Mouse (Mus musculus) layer of hippocampus, adult 9-10 months (tissue): ENCODE measurements around the gene Comt.

Experiments used
- DNase-seq: peaks from one replicate; pipeline ENCODE4 v3.0.0; 2022; ENCODE audit warnings: low spot score

Comt gene

DNA sequence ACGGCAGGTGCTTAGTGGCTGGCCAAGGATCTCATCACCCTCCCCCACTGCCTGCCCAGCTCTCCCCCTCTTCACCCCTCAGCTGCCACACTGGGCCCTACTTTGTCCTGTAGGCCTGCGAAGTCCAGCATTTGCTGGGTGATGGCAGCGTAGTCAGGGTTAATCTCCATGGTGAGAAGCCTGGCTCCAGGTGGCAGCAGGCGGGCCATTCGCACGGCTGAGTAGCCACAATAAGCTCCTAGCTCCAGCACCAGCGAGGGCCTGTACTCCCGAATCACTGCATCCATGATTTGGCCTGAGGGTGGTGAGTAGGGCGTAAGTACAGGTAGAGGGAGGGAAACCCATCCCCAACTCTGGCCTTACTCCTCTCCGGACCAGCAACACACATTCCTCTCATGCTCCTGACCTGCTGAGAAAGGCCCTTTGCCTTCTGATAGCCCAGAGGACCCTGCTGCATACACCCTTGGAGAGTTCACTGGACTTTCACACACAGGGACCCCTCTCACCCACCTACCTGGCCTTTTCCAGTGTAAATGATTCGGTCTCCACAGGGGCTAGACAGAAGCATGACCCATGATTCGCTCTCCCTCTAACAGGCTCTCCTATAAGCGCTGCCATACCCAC is 15.5 kb downstream of the Comt start:
- no peak for DNase-seq

DNA sequence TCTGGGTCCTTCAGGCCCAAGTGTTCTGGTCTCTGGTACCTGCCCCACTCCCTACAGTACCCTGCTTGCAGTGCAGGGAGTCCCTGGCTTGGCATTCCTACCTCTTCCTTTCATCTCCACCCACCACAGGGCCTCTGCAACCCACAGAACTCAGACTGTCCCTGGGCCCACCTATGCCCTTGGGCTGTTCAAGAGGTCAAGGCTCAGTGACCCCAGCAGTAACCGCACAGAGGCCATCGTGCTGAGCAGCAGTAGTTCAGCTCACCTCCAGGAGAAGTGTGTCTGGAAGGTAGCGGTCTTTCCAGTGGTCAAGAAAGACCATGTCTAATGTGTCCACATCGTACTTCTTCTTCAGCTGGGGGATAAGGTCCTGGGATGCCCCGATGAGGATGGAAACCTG is 16.2 kb downstream of the Comt start:
- DNase-seq = no peak

DNA sequence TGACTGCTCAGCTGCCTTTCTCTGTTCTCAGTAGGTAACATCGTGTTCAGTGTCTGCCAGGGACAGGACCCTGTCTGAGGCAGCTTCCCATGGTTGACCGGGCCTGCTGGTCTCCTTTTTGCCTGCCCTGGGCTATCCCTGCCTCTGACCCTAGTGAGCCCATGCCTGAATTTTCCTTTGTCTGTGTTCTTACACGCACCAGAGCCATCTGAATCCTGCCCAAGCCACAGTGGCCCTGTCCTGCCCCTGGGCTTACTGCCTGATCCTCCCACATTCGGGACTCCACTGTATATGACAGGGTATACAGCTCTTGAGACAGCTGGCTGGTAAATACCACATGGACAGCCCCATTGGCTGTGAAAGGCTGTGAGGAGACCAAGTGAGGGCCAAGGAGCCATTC is 16.9 kb downstream of the Comt start:
- DNase-seq = no peak

DNA sequence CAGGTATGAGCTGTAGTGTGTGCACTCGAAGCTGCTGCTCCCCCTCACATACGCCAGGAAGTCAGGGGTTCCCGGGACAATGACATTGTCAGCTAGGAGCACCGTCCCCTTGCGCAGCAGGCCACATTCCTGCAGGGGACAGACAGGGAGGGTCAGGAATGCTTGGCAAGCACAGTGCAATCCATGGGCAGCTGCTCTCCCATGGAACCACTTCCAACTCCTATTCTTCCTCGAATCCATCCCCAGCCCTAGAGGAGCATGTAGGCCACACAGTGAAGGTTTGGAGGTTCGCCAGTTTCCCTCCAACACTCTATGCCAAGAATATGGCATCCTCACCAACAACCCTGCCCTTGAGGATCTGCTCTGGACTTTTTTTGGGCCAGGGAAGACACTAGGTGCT is 18.7 kb downstream of the Comt start:
- DNase-seq = no peak

DNA sequence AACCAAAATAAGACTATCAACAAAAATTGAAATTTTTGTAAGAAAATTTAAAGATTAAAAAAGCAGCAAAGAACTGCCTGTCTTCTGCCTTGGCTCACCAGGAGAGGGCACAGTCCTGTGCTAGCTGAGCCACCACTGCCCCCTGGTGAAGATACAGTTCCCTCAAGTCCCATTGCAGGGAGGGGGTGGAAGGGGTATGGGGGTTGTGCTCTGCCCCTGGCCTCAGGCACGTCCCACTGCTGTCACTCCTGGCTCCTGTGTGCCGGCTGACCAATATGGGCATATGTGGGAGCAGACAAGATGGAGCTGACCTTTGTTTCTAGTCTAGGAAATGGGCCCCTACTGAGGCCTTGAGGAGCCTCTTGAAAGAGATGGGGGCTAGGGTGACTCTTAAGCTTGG is 20.4 kb downstream of the Comt start:
- DNase-seq = no peak

DNA sequence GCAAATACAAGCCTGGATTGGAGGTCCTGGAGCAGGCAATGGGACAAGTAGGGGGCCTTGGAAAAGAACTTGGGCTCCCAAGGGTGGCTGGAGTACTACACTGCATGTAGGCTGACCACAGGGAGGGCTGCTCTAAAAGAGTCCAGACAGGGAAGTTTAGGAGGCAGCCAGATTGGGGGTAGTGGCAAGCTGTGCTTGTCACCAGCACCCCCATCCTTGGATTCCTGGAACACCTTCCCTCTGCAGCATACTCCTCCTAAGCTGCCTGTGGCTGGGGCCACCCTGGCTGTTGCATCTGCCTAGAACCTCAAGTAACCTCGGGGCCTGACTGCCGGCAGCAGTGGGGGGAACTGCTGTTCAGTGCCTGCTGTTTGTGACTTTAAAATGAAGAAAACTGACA is 20.8 kb downstream of the Comt start:
- no peak for DNase-seq

DNA sequence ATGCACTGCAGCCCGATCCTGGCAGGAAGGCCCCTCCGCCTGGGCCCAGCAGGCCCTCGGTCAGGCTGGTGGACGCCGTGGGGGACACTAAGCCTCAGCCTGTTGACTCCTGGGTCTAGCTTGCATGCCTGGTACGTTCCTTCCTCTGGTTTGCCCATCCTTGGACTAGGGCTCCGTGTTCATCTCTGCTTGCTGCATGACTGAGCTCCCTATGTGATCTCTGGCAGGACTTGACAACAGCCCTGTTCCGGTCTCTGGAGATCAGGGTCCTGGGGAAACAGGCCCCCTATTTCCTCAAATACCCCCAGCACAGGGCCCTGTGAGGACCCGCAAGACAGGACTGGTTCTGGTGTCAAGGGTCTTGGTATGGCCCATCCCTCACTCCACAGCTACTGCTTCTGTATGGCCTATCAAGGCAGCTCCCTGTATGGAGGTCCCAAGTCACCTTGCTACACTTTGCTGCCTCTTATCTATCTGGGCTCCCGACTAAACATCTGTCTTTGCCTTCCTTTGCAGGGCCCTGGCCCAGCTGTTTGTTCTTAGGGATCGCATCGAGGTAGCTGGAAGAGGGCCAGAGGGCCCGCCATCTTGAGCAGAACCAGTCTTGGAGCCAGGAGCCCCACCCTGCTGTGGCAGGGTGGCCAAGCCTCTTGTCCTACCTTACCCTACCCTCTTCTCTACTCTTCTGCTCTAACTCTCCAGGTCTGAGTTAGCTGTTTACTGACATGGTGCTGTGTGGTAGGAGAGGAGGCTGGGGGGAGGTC is 21.4 kb downstream of the Comt start:
- no peak for DNase-seq

DNA sequence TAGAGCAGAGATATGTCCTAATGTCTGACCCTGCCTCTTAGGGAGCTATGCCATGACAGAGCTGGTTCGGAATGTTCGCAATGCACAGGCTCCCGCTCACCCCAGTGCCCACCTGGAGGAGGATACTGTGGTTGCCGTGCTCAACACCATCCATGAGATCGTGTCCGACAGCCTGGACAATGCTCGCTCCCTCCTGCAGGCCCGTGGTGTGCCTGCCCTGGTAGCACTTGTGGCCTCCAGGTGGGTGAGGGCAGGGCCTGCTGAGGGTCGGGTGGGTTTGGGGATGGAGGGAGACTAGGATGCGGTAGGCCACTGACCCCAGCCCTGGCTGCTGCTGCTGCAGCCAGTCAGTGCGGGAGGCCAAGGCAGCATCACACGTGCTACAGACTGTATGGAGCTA is 23.4 kb downstream of the Comt start:
- no peak for DNase-seq

DNA sequence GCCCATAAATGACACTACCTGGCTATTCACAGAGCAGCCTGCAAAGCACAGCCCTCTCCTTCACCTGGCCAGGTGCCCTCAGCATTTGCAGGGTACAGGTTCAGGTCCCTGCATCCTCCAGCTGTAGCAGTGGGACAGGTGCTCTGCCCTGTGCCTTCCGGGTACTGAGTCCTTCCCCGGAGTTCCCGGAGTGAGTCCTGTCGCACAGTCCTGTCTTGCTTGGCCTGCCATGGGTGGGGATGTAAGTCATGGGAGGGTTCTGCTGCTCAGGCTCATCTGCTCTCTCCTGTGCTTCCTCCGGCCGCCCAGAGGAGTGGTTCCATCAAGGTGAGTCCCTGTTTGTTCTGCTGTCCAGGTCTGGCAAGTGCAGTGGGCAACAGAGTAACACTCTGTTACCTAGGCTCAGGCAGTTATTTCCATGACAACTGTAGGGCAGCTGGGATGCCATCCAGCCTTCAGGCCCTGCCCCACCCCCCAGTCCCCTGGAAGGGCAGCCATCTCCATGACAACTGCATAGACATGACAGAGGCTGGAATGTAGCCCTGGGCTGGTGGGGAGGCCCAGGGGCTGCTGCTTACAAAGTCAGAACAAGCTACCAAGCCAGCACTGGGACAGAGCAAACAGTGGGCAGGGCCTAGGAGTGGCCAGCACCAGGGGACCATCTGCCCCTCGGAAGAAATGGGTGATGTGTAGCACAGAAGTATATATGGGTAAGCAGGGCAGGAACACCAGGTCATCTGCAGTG is 26.0 kb downstream of the Comt start:
- DNase-seq = no peak

DNA sequence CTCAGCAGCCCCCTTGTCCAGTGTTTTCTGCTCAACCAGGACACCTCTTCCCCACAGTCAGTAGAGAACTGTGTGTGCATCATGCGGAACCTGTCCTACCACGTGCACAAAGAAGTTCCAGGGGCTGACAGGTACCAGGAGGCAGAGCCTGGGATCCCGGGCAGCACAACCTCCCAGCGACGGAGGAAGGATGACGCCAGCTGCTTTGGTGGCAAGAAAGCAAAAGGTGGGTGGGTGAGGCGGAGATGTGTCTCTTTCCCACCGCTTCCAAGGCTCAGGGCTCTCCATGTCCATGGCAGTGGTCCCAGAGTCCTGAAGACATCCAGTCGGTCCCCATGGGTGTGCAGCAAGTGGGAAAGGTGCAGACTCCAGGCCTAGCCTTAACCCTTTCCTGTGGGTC is 26.6 kb downstream of the Comt start:
- no peak for DNase-seq

DNA sequence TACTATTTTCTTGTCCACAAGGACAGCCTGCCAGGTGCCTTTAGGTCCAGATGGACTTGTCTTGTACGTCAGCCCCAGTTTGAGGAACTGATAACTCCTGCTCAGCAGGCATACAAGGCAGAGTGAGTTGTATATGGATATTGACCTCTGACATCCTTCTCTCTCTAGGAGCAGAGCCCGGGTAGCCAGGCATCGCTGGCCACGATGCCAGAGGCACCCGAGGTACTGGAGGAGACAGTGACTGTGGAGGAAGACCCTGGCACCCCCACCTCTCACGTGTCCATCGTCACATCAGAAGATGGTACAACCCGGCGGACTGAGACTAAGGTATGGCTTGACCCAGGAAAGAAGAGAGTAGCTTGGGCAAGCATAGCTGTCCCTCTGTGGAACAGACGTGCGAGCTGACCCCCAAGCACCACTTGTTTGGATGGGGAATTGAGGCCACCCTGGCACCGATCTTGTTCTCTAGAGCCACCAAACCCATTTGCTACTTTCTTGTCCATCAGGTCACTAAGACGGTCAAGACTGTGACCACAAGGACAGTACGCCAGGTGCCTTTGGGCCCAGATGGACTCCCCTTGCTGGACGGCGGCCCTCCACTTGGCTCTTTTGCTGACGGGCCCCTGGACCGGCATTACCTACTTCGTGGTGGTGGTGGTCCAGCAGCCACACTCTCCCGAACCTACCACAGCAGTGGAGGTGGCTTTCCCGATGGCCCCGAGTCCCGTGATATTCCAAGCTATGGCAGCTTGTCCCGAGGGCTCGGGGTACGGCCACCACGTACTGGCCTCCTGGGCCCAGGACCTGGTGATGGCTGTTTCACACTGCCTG is 29.6 kb downstream of the Comt start:
- no peak for DNase-seq

DNA sequence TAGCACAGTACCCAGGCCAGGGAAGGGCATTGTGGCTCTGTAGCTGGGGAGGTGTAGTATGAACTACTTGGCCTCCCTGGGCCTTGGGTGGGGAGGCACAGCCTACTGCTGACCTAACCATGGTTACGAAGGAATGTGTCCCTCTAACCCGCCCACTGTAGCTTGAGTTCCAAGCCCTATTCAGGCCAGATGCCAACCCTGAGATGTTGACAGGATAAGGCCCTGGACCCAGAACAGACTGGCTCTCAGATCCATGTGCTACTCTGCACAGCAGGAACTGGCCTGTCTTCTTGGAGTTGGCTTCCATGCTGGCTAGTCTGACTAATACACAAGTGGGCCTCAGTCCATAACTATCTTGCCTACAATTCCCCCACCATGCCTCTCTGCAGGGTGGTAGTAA is 30.5 kb downstream of the Comt start:
- no peak for DNase-seq

DNA sequence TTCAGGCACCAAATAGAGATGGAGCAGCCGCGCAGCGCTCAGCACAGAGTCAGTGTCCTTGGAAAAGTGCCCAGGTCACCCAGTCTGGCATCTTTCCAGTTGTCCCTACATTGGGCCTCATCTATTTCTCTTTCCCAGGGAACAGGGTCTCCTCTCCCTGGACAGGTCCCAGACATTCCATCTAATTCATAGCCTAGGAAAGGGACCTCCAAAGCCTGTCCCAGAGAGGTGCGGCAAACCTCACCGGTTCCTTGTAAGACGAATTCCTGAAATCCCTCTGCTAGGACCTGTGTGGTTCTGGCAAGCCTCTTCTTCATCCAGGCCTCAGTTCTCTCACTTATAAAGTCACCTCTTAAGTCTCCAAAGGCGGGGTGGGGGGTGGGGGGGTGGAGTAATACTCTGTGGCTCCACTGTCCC is 31.0 kb downstream of the Comt start:
- DNase-seq = no peak

DNA sequence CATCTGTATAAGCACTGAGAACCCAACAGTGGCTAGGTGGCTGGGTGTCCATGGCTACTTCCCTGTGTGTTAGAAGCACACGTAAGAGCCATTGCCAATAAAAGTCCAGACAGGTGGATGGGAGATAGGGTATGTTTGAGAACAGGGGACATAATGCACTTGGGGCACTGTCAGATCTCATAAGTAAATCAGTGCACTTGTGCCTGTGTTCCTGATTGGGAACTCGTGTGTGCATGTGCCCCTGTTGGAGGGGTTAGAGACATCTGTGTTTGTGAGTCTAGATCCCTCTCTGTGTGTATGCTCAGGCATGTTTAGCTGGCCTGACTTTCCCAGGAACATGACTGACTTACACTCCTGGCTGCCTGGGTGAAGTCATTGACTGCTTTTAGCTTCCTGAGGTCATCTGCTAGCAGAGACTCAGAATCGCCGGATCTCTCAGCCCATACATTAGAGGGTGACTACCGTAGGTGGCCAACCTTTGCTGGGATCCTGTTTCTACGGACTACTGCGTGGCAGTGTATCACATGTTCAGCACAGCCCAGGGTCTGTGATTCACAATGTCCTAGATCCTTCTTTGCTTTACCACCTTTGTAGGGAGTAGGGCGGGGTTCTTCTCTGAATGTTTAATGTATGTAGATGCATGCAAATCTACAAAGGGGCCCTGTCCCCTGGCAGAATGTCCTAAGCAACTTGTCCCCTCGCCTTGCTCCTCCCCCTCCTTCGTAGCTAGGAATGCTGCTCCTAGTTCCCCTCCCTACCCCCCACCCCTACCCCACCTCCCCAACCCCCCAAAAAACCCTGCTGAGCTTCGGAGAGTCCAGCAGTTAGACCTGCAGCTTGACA is 31.7 kb downstream of the Comt start:
- DNase-seq = no peak

DNA sequence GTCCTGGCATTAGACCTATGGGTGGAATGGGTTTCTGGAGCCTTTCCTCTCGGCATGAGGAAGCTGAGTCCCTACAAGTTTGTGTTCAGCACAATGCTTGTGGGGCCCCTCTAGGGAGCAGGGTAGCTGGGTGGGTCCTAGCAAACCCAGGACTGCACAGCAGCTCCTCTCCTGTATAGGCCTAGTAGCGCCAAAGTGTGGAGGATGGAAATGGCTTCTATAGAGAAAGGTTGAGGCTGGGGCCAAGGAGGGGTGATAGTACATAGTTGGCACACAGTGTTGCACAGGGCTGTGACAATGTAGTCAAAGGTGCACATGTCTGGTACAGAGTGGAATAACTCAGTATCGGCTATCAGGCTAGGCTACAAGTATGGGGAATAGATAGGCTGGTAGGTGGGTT is 32.6 kb downstream of the Comt start:
- DNase-seq = no peak

DNA sequence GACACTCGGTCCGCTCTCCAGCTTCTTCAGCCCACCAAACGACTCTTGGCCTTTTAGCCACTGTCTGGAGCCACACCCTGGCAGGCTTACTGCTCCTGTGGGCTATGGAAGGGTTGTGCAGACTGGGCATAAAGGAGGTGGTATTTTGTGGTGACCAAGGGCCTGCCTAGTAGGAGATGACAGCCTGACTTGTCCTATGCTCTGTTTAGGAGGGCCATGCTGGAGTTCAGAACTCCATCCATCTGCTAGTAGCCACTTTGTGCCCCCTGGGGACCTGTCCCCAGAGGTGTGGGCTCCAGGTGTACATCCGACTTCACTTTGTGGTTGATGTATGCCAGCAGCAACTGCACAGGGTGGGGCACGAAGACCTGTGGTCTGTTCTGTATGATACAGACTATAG is 33.1 kb downstream of the Comt start:
- no peak for DNase-seq

DNA sequence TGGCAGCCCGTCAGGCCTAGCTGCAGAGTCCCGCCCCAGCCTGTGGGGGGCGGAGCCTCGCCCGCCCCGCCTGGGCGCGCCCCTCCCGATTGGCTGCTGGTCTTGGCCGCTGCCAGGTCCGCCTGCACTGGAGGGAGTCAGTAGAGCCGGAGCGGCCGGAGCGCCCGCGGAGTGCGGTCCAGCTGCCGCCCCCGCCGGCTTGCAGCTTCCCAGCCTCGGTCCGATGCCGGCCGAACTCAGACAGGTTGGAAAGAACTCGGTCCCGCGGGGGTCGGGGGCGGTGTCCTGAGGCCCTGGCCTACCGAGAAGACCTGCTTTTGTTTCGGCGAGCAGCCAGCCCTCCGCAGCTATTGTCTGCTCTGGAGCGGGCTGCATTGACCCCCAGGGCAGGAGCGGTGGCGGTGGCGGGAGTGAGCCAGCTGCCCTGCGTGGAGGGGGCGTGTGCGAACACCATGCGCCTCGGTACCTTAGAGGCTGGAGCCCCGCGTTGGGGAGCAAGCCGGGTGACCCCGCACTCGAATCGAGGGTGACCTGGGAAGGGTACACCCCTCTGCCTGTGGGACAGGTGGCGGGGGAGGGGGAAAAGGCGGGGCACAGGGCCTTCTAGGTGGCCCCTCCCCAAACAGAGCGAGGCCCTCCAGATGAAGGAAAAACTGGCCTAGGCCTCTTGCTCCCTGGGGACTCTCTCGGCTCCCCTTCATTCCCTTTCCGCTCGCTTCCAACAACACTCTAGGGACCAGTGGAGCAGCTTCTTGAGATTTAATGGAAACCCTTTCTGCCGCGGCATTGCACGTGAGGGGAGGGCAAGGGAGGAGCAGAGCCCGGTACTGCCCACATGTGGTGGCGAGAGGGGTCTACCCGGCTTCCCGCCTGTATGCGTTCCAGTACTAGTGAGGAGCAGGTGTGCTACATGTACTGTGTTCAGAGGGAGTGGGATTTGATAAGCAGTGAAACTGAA is 33.9 kb downstream of the Comt start:
- DNase-seq = no peak

DNA sequence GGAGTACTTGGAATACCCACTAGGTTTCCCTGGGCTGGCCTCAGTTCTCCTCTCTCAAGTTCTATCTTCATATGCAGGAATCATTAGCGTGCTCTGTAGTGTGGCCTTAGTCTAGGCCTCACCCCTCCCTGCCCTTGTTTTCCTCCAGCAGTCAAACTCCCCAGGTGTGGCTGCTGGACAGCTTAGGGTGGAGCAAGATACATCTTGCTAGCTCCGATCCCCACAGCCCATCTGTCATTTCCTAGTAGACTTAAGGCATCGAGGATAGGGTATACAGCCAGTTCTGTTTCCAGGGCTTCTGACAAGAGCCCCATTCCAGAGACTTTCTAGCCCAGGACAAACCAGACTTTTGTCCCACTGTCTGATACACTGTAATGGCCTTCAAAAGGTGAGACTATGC is 34.9 kb downstream of the Comt start:
- no peak for DNase-seq

DNA sequence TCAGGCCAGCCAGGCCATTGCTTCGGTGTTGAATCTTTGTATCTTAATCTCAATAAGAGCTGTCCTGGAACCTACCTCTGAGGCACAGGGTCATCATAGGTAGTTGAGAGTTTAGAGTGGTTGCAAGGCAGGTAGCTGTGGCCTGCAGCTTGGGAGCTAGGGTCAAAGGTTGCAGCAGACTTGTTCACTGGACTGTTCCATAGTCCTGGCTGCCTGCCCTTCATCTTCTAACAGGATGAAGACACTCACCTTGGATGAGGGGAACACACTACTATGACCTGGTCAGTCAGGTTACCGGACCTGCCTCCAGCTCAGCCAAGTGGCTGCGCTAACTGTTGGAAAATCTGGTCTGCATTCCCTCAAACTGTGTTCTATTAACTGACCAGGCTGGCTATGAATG is 35.5 kb downstream of the Comt start:
- DNase-seq = no peak

DNA sequence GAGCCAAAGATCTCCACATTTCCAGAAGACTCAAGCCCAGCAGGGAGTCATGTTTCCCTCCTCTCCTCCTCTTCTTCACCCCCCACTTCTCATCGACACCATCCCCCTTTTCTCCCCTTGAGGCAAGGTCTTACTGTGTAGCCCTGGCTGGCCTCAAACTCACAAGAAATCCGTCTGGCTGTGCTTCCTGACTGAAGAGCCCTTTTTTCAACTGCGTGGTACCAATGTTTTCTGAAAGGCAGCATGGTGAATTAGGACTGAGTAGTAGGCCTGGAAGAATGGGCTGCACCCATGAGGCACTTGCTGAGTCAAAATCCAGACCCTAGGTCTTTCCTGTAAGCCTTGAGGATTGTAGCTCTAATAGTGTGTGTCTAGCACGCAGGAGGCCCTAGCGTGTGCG is 36.3 kb downstream of the Comt start:
- DNase-seq = no peak
